Mouse (Mus musculus): ENCODE results near the gene Epha7.

Epha7 gene

DNA sequence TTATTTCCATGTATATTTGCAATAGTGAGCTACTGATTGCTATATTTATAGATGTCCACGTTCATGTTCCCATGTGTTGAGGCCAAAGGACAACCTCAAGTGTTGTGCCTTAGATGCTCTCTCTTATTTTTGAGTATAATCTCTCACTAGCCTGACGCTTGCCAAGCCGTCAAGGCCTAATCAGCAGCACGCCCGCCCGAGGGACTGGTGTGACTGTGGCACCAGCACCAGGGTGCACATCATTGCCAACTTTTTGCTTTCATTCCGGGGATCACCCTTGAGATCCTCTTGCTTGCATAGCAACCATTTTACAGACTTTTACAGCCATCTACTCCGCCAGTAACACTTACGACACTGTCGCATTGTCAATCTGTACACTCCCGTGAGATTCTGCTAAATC lies 86.9 kb downstream of the Epha7 start:
- DNase-seq (ENCODE audit: low spot score in 2 of 2): no peak

DNA sequence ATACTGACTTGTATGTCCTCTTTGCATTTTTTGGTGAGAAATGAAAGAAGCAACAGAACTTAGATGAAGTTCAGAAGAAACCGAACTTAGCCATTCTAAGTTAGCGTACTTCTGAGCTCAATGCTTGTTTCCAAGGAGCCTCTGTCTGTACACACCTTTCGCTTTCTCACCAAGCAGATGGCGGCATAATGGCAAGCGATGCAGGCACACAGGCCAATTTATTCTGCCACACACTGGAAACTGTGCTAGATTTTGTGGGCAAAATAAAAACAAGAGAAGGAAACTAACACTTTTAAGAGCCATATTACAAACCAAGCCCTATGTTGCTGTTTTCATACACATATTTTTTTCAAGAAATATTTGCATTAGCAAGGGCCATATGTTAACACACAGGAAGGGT lies 88.6 kb downstream of the Epha7 start:
- no peak for DNase-seq (ENCODE audit: low spot score in 2 of 2)

DNA sequence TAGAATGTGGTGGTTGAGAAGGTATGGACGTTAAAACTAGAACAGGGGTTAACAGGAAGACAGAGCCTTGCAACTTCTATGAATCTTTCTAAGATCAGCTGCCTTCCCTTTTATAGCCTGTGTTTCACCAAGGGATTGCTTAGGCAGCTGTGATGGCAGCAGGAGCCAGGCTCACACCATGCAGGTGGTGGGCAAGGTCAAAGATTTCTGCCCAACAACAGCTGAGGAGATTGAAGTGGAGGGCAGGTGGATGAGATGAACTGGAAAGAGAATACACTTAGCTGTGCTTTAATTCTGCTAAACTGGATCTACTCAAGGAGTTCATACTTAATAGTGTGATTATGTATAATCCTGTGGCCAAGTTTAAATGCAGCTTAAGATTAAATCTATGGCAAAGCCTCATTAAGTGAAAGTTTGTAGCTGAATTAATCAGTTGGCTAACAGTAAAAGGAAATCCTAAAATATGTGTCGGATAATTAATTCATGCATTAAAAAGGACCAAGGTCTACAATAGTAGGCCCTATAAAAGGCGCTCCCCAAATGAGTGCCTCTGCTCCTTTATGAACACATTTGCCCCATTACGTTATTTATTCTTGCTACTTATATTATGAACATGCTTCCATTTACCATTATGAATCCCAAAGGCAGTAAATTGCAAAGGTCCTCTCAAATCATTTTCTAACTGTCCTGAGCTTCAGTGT lies 89.2 kb downstream of the Epha7 start:
- no peak for DNase-seq (ENCODE audit: low spot score in 2 of 2)

DNA sequence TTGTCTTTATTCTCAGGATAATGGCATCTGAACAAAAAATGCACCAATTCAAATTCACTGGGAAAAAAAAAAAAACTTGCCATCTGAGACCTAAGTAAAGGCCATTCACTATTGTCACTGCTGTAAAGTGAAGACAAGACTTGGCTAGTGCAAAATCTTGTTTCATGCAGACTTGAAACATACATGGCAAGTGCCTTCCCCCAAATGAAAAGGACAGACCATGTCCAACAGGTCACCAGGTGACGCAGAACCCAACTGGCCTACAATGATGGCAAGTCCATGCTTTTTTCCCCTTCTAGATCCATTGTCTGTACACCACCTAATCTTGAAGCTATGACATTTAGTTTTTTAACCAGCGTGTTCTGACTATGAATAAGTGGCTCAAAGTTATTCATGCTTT lies 94.1 kb downstream of the Epha7 start:
- no peak for DNase-seq (ENCODE audit: low spot score in 2 of 2)

DNA sequence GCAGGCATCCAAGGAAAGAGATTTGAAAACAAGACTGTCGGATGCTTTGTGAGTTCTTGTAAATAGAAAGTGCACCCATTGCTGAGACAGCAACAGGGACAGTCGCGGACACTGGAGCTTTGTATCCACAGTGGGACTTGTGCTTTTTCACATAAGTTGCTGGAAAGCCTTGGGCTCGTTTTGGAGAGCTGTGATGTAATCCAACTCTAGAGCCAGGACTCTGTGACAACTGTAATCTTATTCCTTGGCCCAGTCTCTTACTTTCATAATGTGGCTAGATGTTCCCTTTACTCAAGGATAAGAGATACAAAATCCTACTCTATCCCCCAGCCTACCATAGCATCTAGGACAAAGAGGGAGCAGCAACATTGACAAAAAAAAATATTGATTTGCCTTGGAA lies 97.2 kb downstream of the Epha7 start:
- DNase-seq (ENCODE audit: low spot score in 2 of 2): no peak

DNA sequence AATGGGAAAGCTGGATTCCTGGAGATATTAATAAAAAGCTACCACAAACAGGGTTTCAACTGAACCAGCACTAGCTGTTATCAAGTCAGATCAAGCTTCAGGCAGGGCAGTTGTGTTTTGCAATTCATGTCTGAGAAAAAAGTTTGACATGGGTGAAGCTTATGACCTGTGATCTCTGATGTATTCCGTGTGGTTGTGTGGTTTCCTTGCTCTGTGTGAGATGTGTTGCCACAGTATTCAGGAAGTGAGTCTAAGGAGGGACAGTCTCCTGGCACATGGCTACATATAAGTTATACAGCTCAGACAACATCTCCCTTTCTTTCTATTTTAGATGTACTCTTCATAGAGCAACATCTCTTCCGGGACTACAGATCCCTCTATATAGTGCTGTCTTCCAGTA lies 99.1 kb downstream of the Epha7 start:
- no peak for DNase-seq (ENCODE audit: low spot score in 2 of 2)

DNA sequence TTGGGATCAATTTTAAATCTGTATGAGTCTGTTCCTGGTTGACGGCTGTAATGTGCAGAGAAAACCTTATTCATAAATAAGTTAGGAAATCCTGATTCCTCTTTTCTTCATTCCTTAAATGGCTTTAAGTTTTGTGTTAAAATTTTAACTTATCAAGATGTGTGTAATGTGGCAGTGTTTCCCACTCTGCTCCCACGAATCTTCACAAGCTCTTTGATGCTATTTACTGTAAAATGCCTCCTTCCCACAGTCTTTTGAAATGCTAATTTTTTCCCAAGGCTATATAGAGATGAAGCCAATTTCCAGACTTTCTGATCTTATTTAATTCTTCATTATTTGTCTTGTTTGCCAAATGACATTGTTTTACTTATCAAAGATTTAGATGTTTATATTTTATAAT lies 100.7 kb downstream of the Epha7 start:
- DNase-seq (ENCODE audit: low spot score in 2 of 2): no peak

DNA sequence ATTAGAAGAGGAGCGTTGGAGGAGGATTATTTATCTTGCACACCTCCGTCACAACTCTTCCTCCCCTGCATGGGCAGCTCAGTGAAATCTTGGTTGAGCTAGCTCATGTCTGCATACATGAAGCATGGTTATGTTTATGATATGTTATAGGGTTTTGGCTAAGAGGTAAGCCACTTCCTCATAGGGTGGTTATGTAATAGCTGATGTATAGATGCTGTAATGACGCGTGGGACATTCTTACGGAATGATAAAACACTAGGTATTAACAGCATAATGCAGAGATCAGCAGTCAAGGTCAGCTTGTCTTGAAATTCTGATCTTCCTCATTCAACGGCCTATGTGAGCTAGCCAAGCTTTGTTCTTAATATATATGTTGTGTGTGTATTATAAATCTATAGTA lies 107.7 kb downstream of the Epha7 start:
- DNase-seq (ENCODE audit: low spot score in 2 of 2): no peak

DNA sequence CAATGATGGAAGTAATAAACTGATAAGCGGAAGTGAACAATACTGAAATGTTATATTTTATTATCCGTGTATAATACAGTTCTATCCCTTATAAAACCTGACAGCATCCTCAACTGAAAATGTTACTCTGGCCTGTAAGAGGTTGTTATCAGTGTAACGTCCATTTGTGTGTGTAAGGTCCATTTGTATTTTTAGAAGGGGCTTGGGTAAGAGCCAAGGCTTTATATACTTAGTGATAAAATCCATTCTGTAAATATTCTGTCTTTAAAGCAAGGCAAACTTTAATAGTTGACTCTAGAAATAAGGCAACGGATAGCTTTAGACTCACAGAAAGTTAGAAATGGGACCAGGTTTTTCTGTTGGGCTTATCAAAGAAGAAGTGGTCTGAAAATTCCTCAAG lies 113.1 kb downstream of the Epha7 start:
- no peak for DNase-seq (ENCODE audit: low spot score in 2 of 2)

DNA sequence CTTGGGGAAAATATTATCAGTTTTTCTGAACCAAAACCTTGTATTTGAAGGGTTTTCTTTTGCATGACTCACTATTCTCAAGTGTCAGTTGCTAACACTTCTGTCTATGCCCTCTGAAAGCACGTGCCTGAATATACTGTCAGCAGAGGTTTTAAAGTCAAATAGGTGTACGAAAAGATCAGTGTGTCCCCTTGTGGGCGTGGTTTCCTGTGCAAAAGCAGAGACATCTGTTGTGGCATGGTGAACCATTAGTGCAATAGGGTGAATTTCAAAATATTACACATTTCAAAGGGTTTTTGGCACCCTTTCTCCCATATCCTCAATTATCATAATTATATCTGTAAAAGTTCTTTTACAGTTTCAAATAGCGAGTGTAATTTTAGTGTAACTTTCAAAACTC lies 120.5 kb downstream of the Epha7 start:
- no peak for DNase-seq (ENCODE audit: low spot score in 2 of 2)

DNA sequence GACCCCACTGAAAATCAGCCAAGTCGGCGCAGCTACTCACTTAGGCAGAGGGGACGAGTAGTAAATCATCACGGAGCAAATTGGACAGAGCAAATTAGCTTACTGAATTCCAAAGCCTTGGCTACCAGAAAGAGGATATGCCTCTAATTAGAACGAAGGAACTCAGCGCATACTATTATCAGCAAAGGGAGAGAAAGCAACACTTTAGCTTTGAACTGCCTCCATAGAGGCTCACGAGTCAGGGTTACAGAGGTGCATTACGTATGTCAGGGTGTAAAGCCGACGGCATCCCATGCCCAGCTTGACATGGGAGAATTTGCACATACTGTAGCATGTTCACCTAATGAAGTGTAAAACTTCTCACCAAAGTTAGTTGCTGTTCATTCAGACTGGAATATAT lies 121.9 kb downstream of the Epha7 start:
- no peak for DNase-seq (ENCODE audit: low spot score in 2 of 2)

DNA sequence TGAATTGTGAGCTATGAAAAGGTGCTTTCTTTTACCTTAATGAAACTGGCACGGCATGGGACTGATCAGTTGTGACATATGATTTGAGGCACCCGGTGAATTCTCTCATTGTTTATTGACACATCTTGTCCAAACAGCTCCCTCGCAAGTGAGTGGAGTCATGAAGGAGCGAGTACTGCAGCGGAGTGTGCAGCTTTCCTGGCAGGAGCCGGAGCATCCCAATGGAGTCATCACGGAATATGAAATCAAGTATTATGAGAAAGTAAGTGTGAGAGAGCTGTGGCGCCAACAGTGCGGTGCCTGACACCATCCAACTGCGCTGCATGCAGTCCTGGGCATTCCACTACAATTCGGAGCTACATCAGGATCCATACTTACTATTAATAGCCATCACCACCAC lies 122.6 kb downstream of the Epha7 start:
- no peak for DNase-seq (ENCODE audit: low spot score in 2 of 2)

DNA sequence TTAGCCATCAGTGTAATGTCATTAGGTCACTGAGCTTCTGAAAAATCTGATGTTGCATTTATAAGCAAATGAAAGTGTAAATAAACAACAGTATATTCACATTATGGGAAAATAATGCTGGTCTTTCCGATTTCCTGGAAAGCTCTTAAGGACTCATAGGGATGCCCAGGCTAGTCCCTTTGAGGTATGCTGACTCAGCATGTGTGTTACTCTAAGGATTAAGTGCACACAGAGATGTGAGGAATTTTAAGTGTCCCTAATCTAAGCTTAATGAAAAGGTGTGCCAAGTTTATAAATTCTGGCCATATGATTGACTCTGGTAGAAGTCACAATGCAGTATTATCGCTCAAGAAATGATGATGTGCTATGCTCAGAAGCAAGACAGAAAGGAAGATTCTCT lies 127.8 kb downstream of the Epha7 start:
- DNase-seq (ENCODE audit: low spot score in 2 of 2): no peak

DNA sequence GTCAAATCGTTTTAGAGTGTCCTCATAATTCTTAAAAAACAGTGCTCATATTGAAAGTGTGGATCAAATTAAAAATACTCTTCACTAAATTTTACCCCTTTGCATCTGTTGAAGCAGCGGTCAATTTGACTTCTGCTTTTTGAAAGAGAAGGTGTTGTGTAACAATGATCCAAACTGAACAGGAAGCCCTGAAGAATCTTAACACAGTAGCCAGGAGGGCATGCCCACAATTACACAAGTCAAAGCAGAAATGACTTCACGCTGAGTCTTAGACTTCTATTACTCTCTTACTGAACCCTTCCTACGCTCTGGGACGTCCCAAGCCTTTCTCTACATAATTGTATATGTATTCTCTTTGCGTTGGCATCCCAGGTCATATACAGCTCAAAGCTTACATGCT lies 131.3 kb downstream of the Epha7 start:
- DNase-seq (ENCODE audit: low spot score in 2 of 2): no peak

DNA sequence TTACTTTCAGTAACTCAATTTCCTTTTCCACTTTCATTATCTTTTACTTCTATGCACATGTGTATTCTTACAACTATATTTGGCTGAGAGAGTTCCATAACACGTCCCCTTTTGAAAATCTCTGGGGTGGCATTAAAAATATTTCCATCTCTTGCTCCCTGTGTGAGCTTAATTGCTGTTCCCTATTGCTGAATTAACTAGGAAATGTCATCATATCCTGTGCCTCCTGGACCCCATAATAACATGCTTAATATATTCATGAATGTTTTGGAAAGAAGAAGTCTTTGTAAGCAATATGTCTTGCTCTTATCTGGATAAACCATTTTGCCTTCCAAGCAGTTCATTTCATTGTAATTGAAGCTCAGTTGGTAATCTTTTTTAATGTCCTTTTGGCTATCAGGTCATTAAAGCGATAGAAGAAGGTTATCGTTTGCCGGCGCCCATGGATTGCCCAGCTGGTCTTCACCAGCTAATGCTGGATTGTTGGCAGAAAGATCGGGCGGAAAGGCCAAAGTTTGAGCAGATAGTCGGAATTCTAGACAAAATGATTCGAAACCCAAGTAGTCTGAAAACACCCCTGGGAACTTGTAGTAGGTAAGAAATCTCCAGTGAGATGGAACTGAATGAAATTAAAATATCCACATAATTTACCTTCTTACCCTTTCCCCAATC lies 148.1 kb downstream of the Epha7 start:
- DNase-seq (ENCODE audit: low spot score in 2 of 2): no peak

DNA sequence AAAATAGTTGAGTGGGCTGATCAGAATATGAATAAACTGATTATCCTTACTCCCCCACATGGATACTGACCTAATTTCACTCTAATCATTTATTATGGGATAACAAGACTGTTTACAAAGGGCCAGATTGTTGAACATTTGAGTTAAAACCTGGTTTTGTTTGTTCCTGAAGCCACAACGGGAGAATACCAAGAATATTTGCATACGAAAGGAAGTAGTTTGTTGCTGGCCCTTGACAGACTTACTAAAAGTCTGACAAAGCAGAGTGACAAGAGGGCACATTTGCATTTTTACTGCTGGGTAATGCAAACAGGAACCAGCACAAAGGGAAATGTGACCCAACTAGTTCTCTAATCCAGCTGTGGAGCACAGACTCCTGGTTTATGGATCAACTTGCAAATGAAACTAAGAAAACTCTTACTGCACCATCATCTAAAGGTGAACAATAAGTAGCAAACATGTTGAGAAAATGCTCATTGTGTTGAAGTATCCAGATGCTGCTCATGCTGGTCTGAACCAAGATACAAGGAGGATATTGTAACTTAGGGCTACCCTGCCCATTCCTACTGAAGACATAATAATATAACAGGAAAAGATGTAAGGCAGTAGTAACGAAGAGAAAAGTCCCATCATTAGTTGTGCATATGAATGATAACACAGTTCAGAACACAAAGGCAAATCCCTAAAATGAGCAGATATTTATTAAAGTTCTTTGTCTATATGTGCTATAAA lies 154.8 kb downstream of the Epha7 start:
- DNase-seq (ENCODE audit: low spot score in 2 of 2): no peak

DNA sequence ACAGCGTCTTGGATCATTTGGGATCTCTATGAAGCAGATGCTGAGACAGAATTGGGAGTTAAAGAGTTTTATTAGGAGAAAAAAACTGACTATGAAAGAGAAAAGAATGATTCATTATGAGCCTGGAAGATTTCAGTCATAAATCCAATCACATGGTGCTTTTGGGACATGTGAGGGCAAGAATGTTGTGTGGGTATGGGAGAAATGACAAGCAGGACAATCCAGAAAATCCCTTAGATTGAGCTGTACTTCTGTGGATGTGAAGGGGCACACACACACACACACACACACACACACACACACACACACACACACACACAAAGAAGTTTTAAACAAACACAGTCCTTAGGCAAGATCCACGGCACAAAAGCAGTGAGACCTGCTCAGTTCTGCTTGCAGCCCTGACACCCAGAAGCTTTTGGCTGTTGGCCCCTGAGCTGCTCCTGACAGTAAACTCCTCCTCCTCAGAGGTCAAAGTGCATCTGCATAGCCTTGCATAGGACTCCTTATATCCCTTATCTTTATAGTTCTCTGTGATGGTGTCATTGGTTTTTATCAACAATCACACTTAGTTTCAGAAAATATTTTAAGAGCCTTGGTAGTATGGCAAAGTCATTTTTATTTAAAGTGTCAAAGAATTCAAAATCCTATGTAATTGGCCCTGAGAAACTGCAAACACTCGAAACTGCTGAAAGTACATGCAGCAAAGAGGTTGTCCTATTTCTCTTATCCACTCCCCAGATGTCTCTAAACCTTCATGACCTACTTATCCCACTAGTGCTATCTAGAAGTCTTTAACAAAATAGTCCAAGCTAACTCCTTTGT lies 185.7 kb downstream of the Epha7 start:
- no peak for DNase-seq (ENCODE audit: low spot score in 2 of 2)

DNA sequence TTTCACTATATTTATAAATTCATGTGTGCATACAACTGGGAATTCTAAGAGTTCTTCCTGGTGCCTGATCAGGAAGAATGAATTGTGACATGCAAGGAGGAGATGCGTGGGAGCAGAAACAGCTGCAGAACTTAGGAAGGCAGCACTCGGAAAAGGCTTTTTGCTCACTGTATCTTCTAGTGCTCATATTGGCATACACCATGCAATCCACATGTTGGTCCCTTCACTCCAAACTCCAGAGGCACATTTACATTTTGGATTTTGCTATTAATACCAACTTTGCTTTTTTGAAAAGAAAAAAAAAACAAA lies 186.3 kb downstream of the Epha7 start:
- no peak for DNase-seq (ENCODE audit: low spot score in 2 of 2)

DNA sequence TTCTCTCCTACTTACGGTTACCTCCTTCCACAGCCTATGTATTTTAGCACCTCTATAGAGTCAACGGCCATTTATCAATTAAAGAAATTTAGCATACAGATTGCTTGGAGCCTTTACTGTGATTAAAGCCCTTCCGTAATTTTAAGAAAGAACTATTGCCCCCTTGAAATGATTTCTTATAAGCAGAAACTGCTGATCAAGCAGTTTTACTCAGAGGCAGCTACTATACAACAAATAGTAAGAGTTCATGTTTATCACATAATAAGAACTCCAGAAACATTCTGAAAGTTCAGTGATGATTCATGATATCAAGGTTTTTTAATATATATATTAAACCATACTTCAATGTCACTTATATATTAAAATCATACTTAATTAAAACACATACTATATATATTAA lies 197.4 kb downstream of the Epha7 start:
- no peak for DNase-seq (ENCODE audit: low spot score in 2 of 2)
